ENCODE assay signal across 20 mouse cellular contexts in genomic region chr9:99389506-99389905, GRCm38 (mm10). TPM values are rescaled to one million over a fixed set of nuclear protein-coding genes. Genes with fewer than 3 reads are reported as not detected.
DNase-seq lines count a peak whose midpoint lies in the region; ATAC-seq and TF ChIP-seq lines count a peak whose summit lies in the region.
"Had no signal": no experiment of that assay in that cellular context is flagged by ENCODE, and none has a peak within 500 bp of the region (broad histone marks: within the 10 kb centered on the region; RNA-seq: fewer than 3 reads in every experiment).

No protein-coding gene starts in this region.

- 58% methylated on average over 8 of the region's 8 CpGs for WGBS in stomach, postnatal 0 days

- H3K4me3 ChIP-seq in layer of hippocampus, adult 2 months: no peak overlapping the region
- H3K4me3 ChIP-seq in stomach, postnatal 0 days (ENCODE audit: low read depth, low read length): no peak overlapping the region
- H3K4me3 ChIP-seq: embryonic facial prominence, embryonic 12.5 days; heart, embryonic 12.5 days had no signal

- H3K27me3 ChIP-seq in stomach, postnatal 0 days (ENCODE audit: control insufficient read depth, insufficient read depth, low read length): no peaks in the 10 kb centered on the region
- H3K27me3 ChIP-seq: embryonic facial prominence, embryonic 12.5 days had no signal

- 0 out of 2 replicates have a peak, but pooled peaks have one; percentile 28 for ATAC-seq in frontal cortex, adult (ENCODE audit: low TSS enrichment)
- ATAC-seq in stomach, postnatal 0 days (ENCODE audit: low FRiP score, low TSS enrichment): peak; percentile 63; the same call in 1 of the 2 replicates
- ATAC-seq: CD4-positive, CD25-positive, alpha-beta regulatory T cell, adult 4 months; forebrain, embryonic 16.5 days; hindbrain, embryonic 16.5 days had no signal

- DNase-seq in frontal cortex, postnatal 25 days (ENCODE audit: low spot score in 2 of 2): no peak
- DNase-seq in layer of hippocampus, adult 2 months (ENCODE audit: low spot score in 2 of 2): no peak
- DNase-seq in layer of hippocampus, adult 9-11 months: no peak
- DNase-seq in retina, adult 2 months (ENCODE audit: low read depth, low spot score): peak; percentile 43
- no peak for DNase-seq in retina, embryonic 14.5 days (ENCODE audit: low spot score)
- DNase-seq in stomach, postnatal 0 days (ENCODE audit: low spot score): peak; percentile 48
- no peak for DNase-seq in heart, postnatal 10 days
- DNase-seq: B cell, adult 2 months; cerebellum, adult 11 months; cerebellum, adult 8-10 months; cerebellum, postnatal 14 days; heart, postnatal 36 days had no signal

- peak overlapping the region; percentile 91 for H3K27ac ChIP-seq in layer of hippocampus, adult 2 months
- no peak overlapping the region for H3K27ac ChIP-seq in stomach, postnatal 0 days (replicated peaks)
- H3K27ac ChIP-seq: embryonic facial prominence, embryonic 12.5 days had no signal

- no peaks in the 10 kb centered on the region for H3K36me3 ChIP-seq in stomach, postnatal 0 days (ENCODE audit: control insufficient read depth, insufficient read depth, low read length)

- no peak for TF ChIP-seq CTCF in layer of hippocampus, adult 2 months (conservative IDR thresholded peaks at IDR 0.05)
- no peak for TF ChIP-seq CTCF in stomach, postnatal 0 days (IDR thresholded peaks at IDR 0.05; ENCODE audit: low read depth)

- no peak overlapping the region for H3K9ac ChIP-seq in stomach, postnatal 0 days (ENCODE audit: low read length)
- H3K9ac ChIP-seq: embryonic facial prominence, embryonic 12.5 days; heart, embryonic 12.5 days had no signal

- no peaks in the 10 kb centered on the region for H3K9me3 ChIP-seq in stomach, postnatal 0 days (ENCODE audit: control insufficient read depth, low read length)
- H3K9me3 ChIP-seq: embryonic facial prominence, embryonic 12.5 days; heart, embryonic 12.5 days had no signal

- intact Hi-C loops in heart, postnatal 10 days (cut with DNase I): no loop called here

- H3K4me1 ChIP-seq in stomach, postnatal 0 days (replicated peaks; ENCODE audit: control insufficient read depth, insufficient read depth): no peaks in the 10 kb centered on the region
- H3K4me1 ChIP-seq: embryonic facial prominence, embryonic 12.5 days had no signal

- no peak for TF ChIP-seq EP300 in stomach, postnatal 0 days (optimal IDR thresholded peaks at IDR 0.05)

- no peak overlapping the region for H3K4me2 ChIP-seq in stomach, postnatal 0 days (replicated peaks; ENCODE audit: low read depth)
- H3K4me2 ChIP-seq: embryonic facial prominence, embryonic 12.5 days; heart, embryonic 12.5 days had no signal

RNA-seq across cellular contexts. Expression of gene Esyt3, which starts 31.1 kb away (rescaled TPM):
- 1 to 10 TPM; 1.7 to 1.9 TPM for total RNA-seq in layer of hippocampus, adult 2 months (2021)
- polyA plus RNA-seq in stomach, postnatal 0 days (2015; fragmentation: Nextera tagmentation; extraction: Ambion mirVana): 9.5 and 9.6 TPM in 2 replicates
- total RNA-seq in heart, postnatal 10 days (2021): under 1 TPM; 0.31 to 0.79 TPM
- total RNA-seq: gastrocnemius, adult 8-10 months; MEL had no signal
- polyA plus RNA-seq: CD4-positive, CD25-positive, alpha-beta regulatory T cell, adult 4 months had no signal

RNA-seq across cellular contexts. Expression of gene Mras, which starts 47.7 kb away (rescaled TPM):
- total RNA-seq in layer of hippocampus, adult 2 months (2021): 100 to 1,000 TPM; 138 to 141 TPM
- 5.9 and 10.2 TPM in 2 replicates for polyA plus RNA-seq in stomach, postnatal 0 days (2015; fragmentation: Nextera tagmentation; extraction: Ambion mirVana)
- 10 to 100 TPM; 10.1 to 12.2 TPM for total RNA-seq in heart, postnatal 10 days (2021)
- total RNA-seq: MEL had no signal
- polyA plus RNA-seq: CD4-positive, CD25-positive, alpha-beta regulatory T cell, adult 4 months had no signal

Comparison
In these comparisons a context has a peak if more than half of its experiments do, and no peak if none do; other contexts are left out.
1. DNase-seq: peak in retina, adult 2 months (single experiment) and stomach, postnatal 0 days (single experiment); none in frontal cortex, postnatal 25 days (0 of 2), layer of hippocampus, adult 2 months (0 of 2), layer of hippocampus, adult 9-11 months (single experiment), retina, embryonic 14.5 days (single experiment) and heart, postnatal 10 days (0 of 2).
2. RNA of gene Mras, which starts 47.7 kb away (total RNA-seq): 138 to 141 TPM in layer of hippocampus, adult 2 months; 10.1 to 12.2 TPM in heart, postnatal 10 days; every median in the first group is over 10 times any median in the second.